Mouse (Mus musculus) lung, postnatal 36 days (tissue): ENCODE data around the gene Gstz1.
A peak's percentile ranks its signal among the peaks of the same experiment; 100 is the strongest.
"Not testable (repeated sequence)": the region's sequence is repeated elsewhere in the genome, so short reads cannot be mapped to it uniquely, and the experiment has no call there.

Experiments
- DNase-seq: peaks from one replicate; pipeline ENCODE4 v3.0.0; 2022; ENCODE audit warnings: mixed read lengths

The Gstz1 gene

DNA sequence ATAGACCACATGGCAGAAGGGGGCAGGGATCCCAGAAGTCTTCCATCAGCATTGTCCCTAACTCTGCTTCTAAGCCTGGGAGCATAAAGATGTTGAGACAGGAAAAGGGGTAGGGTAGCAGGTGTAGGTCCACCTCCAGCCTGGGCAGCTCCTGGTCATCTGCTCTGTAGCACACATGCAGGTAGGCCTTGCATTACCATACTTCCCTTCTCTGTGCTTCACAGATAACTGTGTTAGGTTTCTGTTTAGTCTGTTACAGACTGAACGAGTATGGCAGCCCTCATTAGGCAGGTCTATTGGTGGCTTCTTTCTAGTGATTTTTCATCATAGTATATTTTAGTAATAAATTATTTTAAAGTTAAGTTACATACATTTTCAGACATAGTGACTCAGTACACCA, 13.3 kb downstream of the Gstz1 start:
- no peak for DNase-seq

DNA sequence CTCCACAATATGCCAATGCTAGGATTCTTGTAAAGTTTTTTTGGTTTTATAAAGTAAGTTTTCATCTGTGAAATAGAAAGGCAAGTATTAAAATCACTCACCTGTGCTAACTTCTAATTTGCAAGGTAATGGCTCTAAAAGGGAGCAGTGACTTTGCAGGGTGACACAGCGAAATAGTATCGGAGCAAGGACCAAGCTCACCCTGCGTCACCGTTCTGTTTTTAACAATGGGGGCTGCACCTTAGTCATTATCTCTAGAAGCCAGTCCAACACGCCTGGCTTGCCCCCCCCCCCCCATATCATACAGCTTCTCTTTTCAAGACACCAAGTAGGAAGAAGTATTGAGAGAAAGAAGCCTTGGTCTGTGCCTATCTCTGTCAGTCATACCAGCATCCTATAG, 13.8 kb downstream of the Gstz1 start:
- DNase-seq, result no peak

DNA sequence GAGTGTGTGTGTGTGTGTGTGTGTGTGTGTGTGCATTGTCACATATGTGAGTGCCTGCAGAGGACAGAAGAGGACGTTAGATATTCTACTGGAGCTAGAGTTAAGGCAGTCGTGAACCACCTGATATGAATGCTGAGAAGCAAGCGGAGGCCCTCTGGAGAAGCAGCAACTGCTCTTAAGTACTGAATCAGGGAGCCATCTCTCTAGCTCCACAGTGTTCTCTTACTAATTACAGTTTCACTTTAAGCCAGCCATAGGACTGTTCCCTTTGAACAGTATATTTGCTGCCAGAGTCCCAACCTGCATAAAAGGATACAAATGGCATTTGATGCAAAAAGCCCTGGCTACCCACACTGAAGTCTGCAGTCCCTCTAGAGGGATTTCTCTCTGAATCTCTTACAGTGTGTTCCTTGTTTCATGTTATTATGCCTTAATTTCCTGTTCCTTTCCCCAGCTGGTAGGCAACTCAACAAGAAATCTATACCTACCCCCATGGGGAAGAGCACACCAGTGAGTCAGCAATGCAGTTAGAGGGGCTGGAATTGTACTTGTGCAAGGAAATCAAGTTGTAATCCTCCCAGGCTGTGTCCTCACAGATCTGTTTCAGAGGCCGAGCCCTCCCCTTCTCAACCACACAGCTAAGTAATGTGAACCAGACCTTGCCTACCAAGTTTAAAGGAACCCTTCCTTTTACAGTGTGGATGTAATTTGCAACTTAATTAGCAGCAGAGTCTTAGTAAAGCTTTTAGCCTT, 28.4 kb downstream of the Gstz1 start:
- DNase-seq, result no peak

DNA sequence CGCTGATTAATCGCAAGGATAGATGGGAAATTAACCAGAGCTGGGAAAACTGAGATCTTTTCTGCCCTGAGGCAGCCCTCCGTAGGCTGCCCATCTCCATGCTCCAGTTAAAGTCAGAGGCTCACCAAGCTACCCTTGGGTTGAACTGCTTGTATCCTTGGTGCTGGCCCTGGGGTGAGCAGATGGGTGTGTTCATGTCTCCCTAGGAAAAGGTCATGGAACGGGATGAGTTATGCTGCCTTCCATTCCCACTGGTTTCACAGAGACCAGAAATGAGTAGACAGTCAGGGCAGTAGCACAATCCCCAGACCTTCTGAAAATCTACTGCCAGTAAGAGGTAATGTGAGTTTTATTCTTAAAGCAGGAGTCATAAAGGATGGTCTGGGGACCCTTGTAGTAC, 30.7 kb downstream of the Gstz1 start:
- no peak for DNase-seq

DNA sequence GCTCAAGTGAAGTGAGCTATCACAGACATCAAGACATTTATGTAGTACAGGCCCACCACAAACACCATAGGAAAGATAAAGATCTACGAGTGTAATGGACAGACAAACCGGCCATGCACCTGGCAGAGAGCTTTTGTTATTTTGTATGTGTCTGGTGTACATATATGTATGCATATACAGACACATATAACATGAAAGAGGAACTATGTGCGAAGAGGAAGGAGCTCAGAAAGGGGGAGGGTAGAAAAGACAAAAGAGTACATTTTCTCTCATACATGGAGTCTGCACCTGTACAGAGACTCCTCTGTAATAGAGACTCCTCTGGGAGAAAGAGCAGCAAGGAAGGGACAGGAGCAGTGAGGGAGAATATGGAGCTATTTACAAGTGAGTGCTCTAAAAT, 46.0 kb downstream of the Gstz1 start:
- DNase-seq, result no peak

DNA sequence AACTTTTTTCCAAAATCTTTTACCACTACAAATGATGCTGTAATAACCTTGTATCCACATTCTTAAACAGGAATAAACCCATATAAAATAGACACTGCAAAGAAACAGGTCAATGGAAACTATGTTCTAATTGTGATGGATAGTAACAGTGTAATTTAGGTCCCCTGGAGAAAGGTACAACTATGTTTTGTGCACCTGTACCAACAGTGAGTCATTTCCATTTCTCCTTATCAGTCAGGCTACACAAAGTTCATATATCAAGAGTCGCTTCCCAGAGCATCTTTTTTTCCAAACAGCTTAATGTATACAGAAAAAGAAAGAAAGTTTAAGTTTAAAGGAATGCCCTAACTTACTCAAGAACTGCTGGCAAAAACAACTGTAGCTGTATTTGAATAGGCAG, 48.1 kb downstream of the Gstz1 start:
- DNase-seq, result no peak

DNA sequence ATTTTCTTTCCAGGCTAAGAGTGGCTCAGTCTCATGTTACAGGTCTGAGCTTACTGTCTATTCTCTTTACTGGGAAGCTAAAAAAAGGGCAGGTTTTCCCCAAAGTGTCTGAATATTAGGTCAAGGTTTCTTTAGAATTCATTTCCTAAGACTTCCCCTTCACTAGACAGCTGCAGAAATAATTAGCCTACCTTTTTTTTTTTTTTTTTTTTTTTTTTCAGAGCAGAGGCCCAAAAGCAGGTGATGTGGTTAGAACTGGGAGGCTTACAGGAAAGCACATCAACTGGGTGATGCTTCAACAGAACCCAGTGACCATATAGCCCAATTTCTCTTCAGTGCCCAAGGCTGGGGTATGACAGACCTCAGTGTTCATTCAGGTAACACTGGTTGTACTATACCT, 49.3 kb downstream of the Gstz1 start:
- DNase-seq, result no peak

DNA sequence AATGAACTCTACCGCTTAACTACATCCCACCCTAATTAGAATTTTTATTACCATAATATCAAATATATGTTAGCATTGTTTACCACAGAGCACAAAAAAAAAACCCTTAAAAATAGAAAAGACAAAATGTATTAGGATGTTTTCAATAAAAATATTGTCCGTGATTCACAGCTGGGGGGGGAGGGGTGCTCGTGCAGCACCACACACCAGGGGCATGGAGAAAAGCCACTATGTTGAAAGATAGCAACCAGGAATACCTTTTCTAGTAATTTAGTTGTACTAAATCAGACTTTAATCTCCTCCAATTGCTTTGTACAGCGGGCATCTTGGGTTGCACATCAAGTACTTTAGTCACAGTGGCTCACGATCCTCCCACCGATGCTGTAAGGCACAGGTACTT, 51.8 kb downstream of the Gstz1 start:
- DNase-seq, result no peak

DNA sequence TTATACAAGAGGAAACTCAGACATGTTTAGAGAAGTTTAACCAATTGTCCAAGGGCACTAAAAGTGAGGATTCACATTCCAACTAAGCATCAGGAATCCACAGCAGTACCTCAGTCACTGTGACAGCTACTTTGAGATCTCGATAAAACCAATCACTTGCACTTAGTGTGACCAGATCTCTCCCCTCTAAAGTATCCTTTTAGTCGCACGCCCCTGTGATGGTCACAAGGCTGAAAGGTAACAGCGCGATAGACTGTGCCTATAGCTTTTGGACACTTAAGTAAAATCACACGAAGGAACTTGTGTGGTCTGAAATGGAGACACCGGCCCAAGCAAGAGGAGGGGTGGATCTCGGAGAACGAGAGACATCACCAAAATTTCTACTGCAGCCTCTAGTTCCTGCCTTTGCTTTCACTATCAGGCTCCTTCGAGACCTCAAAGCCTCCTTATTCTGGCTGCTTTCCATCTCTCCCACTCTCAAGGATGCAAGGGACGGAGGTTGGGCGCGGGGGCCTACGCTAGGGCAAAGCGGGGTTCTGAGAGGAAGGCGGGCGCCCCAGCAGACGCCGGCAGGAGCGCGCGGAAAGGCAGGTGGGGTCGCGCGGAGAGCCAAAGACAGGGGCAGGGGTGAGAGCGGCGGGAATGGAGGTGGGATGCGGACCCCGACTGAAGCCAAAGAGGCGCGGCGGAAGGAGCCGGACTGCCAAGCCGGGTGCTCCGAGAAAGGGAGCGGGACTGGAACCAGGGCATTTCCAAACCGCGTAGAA, 52.4 kb downstream of the Gstz1 start, which contains the start of gene Samd15:
Gene Samd15, plus strand, starts transcription at position 518 of the 767 bp plus-strand sequence.
- peak; percentile 47 for DNase-seq

DNA sequence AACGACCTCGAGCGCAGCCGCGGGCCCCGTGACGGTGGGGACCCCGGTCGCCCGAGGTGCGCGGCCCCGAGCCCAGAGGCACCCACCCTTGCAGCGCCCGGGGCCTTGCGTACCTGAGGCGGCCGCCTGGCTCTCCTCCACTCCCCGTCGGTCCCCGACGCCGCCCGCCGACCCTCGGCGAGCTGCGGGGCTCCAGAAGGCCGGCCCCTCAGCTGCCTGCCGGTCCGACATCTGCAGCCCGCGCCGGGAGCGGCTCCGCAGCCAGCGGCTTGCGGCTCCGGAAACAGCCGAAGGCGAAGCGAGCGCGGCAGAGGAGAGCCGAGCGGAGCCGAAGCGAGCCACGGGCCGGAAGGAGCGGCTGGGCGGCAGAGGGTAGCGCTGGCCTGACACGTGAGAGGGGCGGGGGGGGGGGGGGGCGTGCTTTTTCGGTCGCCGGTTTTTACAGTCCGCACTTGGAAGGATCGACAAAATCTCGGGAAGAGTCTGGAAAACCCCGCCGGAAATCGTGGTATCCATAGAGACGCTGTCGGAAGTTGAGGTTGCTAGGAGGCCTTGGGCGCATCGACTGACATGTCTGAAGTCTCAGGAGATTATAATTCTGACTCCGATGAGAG, 53.1 kb downstream of the Gstz1 start, which contains the start of gene Tmed8:
Gene Tmed8, minus strand, starts transcription at position 482 of the 614 bp plus-strand sequence.
- DNase-seq, result peak; percentile 79

DNA sequence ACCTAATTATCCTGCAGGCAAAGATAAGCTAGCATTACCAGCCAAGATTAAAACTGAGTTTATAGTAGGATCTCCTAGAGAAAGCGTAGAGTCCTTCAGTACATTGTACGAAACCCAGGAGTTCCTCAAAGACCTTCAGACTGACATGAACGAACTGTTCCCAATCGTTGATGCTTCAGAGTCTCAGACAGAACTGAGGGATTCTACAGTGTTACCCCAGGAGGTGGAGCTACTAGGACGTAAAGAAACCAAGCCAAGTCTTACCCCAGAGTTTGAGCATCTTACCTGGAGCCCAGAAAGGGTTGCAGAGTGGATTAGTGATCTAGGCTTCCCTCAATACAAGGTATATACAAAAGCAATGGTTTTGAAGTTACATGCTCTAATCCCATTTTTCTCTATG, 54.7 kb downstream of the Gstz1 start:
- no peak for DNase-seq

DNA sequence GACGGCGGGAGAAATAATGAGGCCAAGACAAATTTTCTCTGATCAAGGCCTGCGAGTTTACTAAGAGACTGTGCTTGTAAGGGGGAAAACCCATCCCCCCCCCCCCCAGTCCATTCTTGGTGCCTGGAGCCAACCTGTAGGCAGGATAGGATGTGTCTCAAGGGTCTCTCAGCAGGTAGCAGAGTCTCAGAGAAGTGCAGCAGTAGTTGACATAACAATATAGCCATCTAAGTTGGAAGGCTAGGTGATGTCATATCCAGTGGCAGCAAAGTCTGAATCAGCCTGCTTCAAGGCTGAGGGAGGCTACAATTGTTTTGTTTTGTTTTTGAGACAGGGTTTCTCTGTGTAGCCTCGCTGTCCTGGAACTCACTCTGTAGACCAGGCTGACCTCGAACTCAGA, 58.8 kb downstream of the Gstz1 start:
- DNase-seq, result not testable (repeated sequence)

DNA sequence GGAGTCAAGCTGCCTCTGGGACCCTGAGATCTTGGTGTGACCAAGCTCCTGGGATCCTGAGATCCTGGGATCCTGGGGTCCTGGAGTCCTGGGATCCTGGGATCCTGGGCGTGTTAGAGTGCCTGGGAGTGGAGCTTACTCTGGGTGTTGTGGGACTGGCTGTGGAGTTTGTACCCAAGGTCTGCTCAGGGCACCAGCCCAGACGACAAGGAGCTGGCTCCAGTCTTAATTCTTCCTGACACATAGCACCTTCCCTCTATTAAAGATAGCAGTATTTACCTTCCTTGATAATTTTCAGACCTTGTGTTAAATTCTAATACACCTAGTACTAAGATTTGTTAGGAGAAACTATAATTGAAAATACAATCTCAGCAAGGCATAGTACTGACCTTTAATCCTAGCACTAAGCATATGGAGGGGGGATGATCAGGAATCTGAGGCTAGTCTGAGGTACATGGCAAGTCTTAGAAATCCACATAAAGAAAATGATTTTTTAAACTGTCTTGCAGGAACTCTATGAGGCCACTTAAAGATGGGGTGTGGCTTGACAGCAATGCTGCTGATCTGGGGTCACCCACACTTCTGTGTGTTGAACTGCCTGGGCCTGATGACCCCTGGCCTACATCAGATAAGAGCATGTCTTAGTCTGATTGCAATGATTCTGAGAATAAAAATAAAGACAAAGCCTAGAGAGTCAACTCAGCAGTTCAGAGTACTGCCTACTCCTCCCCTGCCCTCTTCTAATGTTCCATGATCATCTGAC, 66.1 kb downstream of the Gstz1 start:
- no peak for DNase-seq
